Mouse (Mus musculus) forebrain, embryonic 14.5 days (tissue): ENCODE data around the gene Lrp5. TPM values are rescaled to one million over a fixed set of nuclear protein-coding genes. Genes with fewer than 3 reads are reported as not detected.

Source experiments
- ATAC-seq: fragments of 200-750 bp; cut with Nextera tagmentation; 2 replicates; pipeline ENCODE4 v1.8.0; 2017; ENCODE audit warnings: mild to moderate bottlenecking, moderate library complexity
- DNase-seq: peaks from one replicate; pipeline ENCODE4 v3.0.0-alpha.2; 2015; ENCODE audit warnings: low spot score
- H3K27ac ChIP-seq: fragments of 300-500 bp; sonication (generic); 2 replicates; pipeline ENCODE4 v1.5.1; 2014; ENCODE audit warnings: low read depth, mild to moderate bottlenecking, control low read depth, low read length, moderate library complexity
- H3K27me3 ChIP-seq: fragments of 300-500 bp; sonication (generic); replicated peaks from 2 replicates; pipeline ENCODE4 v1.6.1; 2014; ENCODE audit warnings: low read length, control low read depth, mixed read lengths; ENCODE audit not compliant: control insufficient read depth, insufficient read depth
- H3K36me3 ChIP-seq: fragments of 300-500 bp; sonication (generic); 2 replicates; pipeline ENCODE4 v1.6.1; 2014; ENCODE audit warnings: low read length, control low read depth; ENCODE audit not compliant: control insufficient read depth, insufficient read depth
- H3K4me1 ChIP-seq: fragments of 300-500 bp; sonication (generic); 2 replicates; pipeline ENCODE4 v1.6.1; 2014; ENCODE audit warnings: antibody characterized with exemption, low read length, control low read depth; ENCODE audit not compliant: control insufficient read depth, insufficient read depth
- H3K4me2 ChIP-seq: fragments of 300-500 bp; sonication (generic); 2 replicates; pipeline ENCODE4 v1.6.1; 2014; ENCODE audit warnings: mild to moderate bottlenecking, control low read depth, low read length
- H3K4me3 ChIP-seq: fragments of 300-500 bp; sonication (generic); 2 replicates; pipeline ENCODE4 v1.5.1; 2014; ENCODE audit warnings: low read depth, low read length, control low read depth
- H3K9ac ChIP-seq: fragments of 300-500 bp; sonication (generic); 2 replicates; pipeline ENCODE4 v1.6.1; 2014; ENCODE audit warnings: mild to moderate bottlenecking, low read length, control low read depth, moderate library complexity
- H3K9me3 ChIP-seq: fragments of 300-500 bp; sonication (generic); replicated peaks from 2 replicates; pipeline ENCODE4 v1.6.1; 2016; ENCODE audit warnings: low read length, control low read depth, mixed read lengths; ENCODE audit not compliant: control insufficient read depth
- WGBS: fragments of 180-500 bp; shearing (Covaris S2); extraction: QIAGEN DNeasy Blood & Tissue Kit; methylation state at CpG from one replicate; pipeline ENCODE4 v1.1.7; 2014; 5-methylcytosine and 5-hydroxymethylcytosine counted together
- polyA plus RNA-seq: library from polyadenylated mRNA; unstranded; fragments of >200 nt; fragmentation: Nextera tagmentation; extraction: Ambion mirVana; gene quantifications from 2 replicates; pipeline ENCODE4 v1.2.1, GENCODE M21; 2014

Lrp5 gene
- polyA plus RNA-seq, 1 experiment from 2014 or later: 1.8 TPM

GRCm38 (mm10) chr19:3639561-3639960 lies 46.8 kb downstream of the Lrp5 start:
- Histone ChIP-seq H3K4me1 (peaks cover 14% of the 10 kb centered on the region; the same call in 1 of the 2 replicates), H3K27ac (no peak overlapping the region)
- ATAC-seq: no peak

DNA sequence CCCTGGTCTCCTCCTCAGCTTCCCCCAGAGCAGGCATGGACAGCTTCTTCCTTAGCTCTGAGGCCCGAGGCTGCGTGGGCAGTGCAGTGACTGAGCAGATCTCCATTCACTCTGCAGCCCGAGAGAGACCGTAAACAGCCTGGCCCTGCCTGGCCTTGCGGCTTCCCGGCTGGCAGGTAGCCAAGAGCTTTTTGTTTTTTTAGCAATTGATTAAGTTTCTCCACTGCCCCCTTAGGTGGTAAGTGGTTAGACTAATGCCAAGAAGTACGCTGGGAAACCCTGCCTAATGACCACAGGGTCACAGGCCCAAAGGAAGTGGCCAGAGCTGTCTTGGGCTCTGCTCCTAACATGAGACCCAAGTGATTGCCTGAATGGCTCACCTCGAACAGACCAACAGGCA lies 47.7 kb downstream of the Lrp5 start:
- peak overlapping the region; percentile 45; the same call in 1 of the 2 replicates for H3K9ac ChIP-seq
- peaks cover 14% of the 10 kb centered on the region; the same call in 1 of the 2 replicates for H3K4me1 ChIP-seq

More at GRCm38 (mm10) chr19:3639561-3639960, 46.8 kb downstream of the Lrp5 start:
- no peak overlapping the region for H3K9ac ChIP-seq
- WGBS: 91% methylated on average over 7 of the region's 7 CpGs
- DNase-seq: no peak
- 0 out of 2 replicates have a peak, but pooled peaks cover 3% of the 10 kb centered on the region for H3K36me3 ChIP-seq
- no peaks in the 10 kb centered on the region for H3K9me3 ChIP-seq
- no peak overlapping the region for H3K4me3 ChIP-seq
- no peak overlapping the region for H3K4me2 ChIP-seq
- H3K27me3 ChIP-seq: no peaks in the 10 kb centered on the region

GRCm38 (mm10) chr19:3632018-3632417 lies 54.3 kb downstream of the Lrp5 start:
- WGBS: 87% methylated on average over 7 of the region's 7 CpGs
- no peak overlapping the region for H3K4me3 ChIP-seq

More for the DNA sequence above, 47.7 kb downstream of the Lrp5 start:
- Histone ChIP-seq H3K27ac (peak overlapping the region; percentile 9; the same call in 1 of the 2 replicates), H3K9me3 (no peaks in the 10 kb centered on the region), H3K4me2 (no peak overlapping the region), H3K36me3 (0 out of 2 replicates have a peak, but pooled peaks cover 3% of the 10 kb centered on the region), H3K4me3 (no peak overlapping the region), H3K27me3 (no peaks in the 10 kb centered on the region)
- WGBS: 13% methylated on average over 8 of the region's 8 CpGs
- peak; percentile 60 for DNase-seq
- peak; percentile 52; the same call in 1 of the 2 replicates for ATAC-seq

DNA sequence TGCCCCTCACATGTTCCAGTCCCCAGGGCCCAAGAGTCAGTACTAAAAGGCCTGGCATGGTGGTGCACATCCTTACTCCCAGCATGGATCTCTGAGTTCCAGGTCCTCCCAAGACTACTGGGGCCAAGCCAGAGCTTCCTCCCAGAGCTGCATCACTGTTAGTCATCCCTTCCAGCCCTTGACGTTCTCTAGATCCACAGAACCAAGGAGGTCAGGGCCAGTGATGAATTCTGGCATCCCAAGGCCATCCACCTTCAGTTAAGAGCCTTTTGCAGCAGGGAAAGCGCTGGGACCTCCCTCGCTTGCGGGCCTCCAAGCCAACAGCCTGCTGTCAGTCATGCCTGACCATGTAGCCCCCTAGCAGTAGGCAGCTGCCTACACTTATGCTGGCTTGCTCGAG lies 54.9 kb downstream of the Lrp5 start:
- ATAC-seq (no peak), DNase-seq (no peak)
- H3K4me1 ChIP-seq: no peaks in the 10 kb centered on the region
- H3K36me3 ChIP-seq: peaks cover 15% of the 10 kb centered on the region; the same call in 1 of the 2 replicates
- H3K4me2 ChIP-seq: no peak overlapping the region
- no peak overlapping the region for H3K4me3 ChIP-seq
- H3K27ac ChIP-seq: no peak overlapping the region
- no peak overlapping the region for H3K9ac ChIP-seq
- no peaks in the 10 kb centered on the region for H3K9me3 ChIP-seq
- H3K27me3 ChIP-seq: no peaks in the 10 kb centered on the region
- WGBS: 94% methylated on average over 5 of the region's 5 CpGs

More at GRCm38 (mm10) chr19:3632018-3632417, 54.3 kb downstream of the Lrp5 start:
- H3K36me3 ChIP-seq: peaks cover 12% of the 10 kb centered on the region; the same call in 1 of the 2 replicates
- no peak overlapping the region for H3K27ac ChIP-seq
- no peaks in the 10 kb centered on the region for H3K9me3 ChIP-seq
- H3K4me2 ChIP-seq: no peak overlapping the region
- H3K27me3 ChIP-seq: no peaks in the 10 kb centered on the region
- no peak overlapping the region for H3K9ac ChIP-seq
- H3K4me1 ChIP-seq: no peaks in the 10 kb centered on the region
- ATAC-seq (no peak), DNase-seq (no peak)

DNA sequence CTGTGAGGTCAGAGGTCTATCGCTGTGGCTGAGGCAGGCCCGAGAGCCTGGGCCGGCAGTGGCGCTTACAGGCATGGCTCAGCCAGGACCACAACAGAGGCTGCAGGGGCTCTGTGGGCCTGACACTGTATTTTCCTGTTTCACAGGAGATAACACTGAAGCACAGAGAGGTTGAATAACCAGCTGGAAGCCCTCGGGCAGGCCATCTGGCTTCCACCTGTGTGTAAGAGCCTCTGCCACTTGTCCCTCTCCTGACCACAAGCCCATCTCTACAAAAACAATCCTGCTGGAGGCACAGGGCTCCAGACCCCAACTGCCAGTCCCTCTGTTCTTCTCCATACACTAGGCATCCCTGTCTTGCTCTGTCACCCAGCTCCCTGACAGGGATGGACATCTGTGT lies 55.9 kb downstream of the Lrp5 start:
- H3K27ac ChIP-seq: no peak overlapping the region
- 90% methylated on average over 5 of the region's 5 CpGs for WGBS
- DNase-seq (no peak), ATAC-seq (no peak)
- H3K4me2 ChIP-seq: no peak overlapping the region
- H3K4me1 ChIP-seq: no peaks in the 10 kb centered on the region
- no peaks in the 10 kb centered on the region for H3K27me3 ChIP-seq
- no peak overlapping the region for H3K9ac ChIP-seq
- no peak overlapping the region for H3K4me3 ChIP-seq
- H3K36me3 ChIP-seq: peaks cover 19% of the 10 kb centered on the region
- no peaks in the 10 kb centered on the region for H3K9me3 ChIP-seq

- ATAC-seq (no peak), DNase-seq (no peak)
- Histone ChIP-seq H3K27ac (no peak overlapping the region), H3K4me2 (no peak overlapping the region), H3K9ac (no peak overlapping the region), H3K36me3 (peaks cover 19% of the 10 kb centered on the region), H3K9me3 (no peaks in the 10 kb centered on the region), H3K4me3 (no peak overlapping the region), H3K4me1 (no peaks in the 10 kb centered on the region), H3K27me3 (no peaks in the 10 kb centered on the region)
- whole genome bisulfite sequencing: 94% methylated on average over 20 of the region's 20 CpGs
Observed at GRCm38 (mm10) chr19:3630027-3630426, 56.3 kb downstream of the Lrp5 start.

DNA sequence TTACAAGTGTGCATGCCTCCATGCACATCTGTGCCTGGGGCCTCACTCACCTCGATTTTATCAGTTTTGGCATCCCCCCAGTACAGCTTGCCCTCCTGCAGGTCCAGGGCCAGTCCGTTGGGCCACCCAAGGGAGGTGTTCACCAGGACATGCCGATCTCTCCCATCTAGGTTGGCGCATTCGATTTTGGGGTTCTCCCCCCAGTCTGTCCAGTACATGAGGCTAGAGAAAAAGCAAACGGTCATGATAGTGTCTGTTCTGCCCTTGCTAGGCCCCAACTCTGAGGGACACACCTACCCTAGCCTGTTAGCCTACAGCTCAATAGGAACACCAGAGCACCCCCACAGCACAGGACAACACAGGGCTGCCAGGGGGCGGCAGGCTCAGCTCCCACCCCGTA lies 58.1 kb downstream of the Lrp5 start:
- no peak overlapping the region for H3K4me2 ChIP-seq
- DNase-seq: no peak
- H3K4me1 ChIP-seq: no peaks in the 10 kb centered on the region
- no peak overlapping the region for H3K9ac ChIP-seq
- no peaks in the 10 kb centered on the region for H3K9me3 ChIP-seq
- no peak overlapping the region for H3K27ac ChIP-seq
- H3K4me3 ChIP-seq: no peak overlapping the region
- H3K27me3 ChIP-seq: no peaks in the 10 kb centered on the region
- no peak for ATAC-seq
- WGBS: 93% methylated on average over 8 of the region's 8 CpGs
- H3K36me3 ChIP-seq: peaks cover 19% of the 10 kb centered on the region

- 89% methylated on average over 7 of the region's 7 CpGs for WGBS
- no peak for ATAC-seq
- Histone ChIP-seq H3K36me3 (peaks cover 40% of the 10 kb centered on the region), H3K27me3 (no peaks in the 10 kb centered on the region), H3K9me3 (no peaks in the 10 kb centered on the region), H3K4me2 (no peak overlapping the region), H3K4me1 (no peaks in the 10 kb centered on the region), H3K9ac (no peak overlapping the region), H3K4me3 (no peak overlapping the region), H3K27ac (no peak overlapping the region)
- no peak for DNase-seq
Observed at GRCm38 (mm10) chr19:3625111-3625510, 61.3 kb downstream of the Lrp5 start.

DNA sequence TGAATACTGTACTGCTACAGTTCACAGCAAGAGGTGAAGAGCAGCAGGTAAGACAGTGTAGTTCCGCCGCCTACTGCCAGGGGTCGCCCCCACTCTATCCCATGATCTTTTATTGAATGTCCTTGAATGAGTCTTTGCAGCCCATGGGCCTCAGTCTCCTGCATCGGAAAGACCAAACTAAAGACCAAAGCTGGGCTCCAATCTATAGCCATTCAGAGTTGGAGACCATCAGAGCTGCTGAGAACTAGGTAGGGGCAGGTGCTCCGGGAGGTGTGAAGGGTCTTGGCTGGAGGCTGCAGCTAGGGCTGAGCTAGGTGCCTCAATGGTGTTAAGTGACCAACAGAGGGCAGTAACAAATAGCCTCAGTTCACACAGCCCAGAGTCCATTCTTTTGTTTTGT lies 62.5 kb downstream of the Lrp5 start:
- H3K27me3 ChIP-seq: no peaks in the 10 kb centered on the region
- ATAC-seq (no peak), DNase-seq (peak; percentile 10)
- peaks cover 48% of the 10 kb centered on the region for H3K36me3 ChIP-seq
- H3K4me2 ChIP-seq: no peak overlapping the region
- H3K9ac ChIP-seq: no peak overlapping the region
- 75% methylated on average over 5 of the region's 5 CpGs for WGBS
- H3K9me3 ChIP-seq: no peaks in the 10 kb centered on the region
- H3K27ac ChIP-seq: no peak overlapping the region
- no peak overlapping the region for H3K4me3 ChIP-seq
- no peaks in the 10 kb centered on the region for H3K4me1 ChIP-seq
